Mouse (Mus musculus) erythroblast, embryonic 14.5 days (primary cell): Measurements from ENCODE around the gene H2al1e.
"Not testable (repeated sequence)": the region's sequence is repeated elsewhere in the genome, so short reads cannot be mapped to it uniquely, and the experiment has no call there.

Experiments used
- GATA1 ChIP-seq: IDR thresholded peaks from 2 replicates; pipeline ENCODE4 v1.6.1; 2012; ENCODE audit warnings: low read length, inconsistent platforms, mixed read lengths
- TAL1 ChIP-seq: IDR thresholded peaks from 3 replicates; pipeline ENCODE4 v1.6.1; 2012; ENCODE audit warnings: low read length, inconsistent platforms, mixed read lengths

GRCm38 (mm10) chrX:11311634-11312033 lies at the start of gene H2al1e:
- TF ChIP-seq GATA1, TAL1: not testable (repeated sequence)
